Mouse (Mus musculus): Measurements from ENCODE around the gene Atp6v0e2. TPM values are rescaled to one million over a fixed set of nuclear protein-coding genes. Genes with fewer than 3 reads are reported as not detected.

The Atp6v0e2 gene
- 78.6 and 88.3 TPM in 2 replicates for polyA plus RNA-seq (2016; fragmentation: Nextera tagmentation; extraction: Ambion mirVana)

DNA sequence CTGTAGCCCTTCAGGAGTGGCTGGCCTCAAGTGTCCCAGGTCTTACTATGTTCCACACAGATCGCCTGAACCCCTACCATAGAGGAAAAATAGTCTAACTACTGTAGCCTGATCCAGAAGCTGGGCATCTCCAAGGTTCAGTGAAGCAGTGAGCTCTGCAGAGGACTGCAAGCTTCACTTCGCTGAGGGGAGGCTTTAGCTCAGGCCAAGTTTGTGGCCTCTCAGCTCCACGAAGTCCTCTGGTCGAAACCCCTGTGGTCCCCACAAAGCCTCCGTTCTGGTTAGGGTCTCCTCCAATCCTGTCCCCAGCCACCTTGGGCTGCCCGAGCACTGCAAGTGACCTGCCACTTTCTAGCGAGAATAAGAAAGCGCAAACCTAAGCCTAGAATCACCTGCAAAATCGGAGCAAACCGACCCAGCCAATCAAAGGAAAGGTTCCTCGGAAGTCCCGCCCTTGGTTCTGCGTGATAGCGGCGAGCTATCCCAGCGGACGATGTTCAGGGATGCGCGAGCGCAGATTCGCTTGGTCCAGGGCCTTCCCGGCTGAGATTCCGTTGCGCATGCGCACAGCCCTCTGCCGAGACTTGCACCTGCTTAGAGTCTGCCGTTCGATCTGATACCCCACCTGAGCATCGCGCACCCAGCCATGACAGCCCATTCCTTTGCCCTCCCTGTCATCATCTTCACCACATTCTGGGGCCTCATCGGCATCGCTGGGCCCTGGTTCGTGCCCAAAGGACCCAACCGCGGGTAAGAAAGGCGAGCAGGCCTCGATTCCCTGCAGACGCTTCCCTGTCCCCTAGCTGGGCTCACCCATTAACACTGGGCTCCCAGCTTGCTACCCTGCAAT lies at the start of gene Atp6v0e2:
Gene Atp6v0e2 (plus strand): TSS at position 511 of the 850 bp plus-strand sequence.
- peak within 1 kb of the TSS; percentile 58 for H3K4me3 ChIP-seq (replicated peaks)
- no peaks in the 10 kb centered on the region for H3K9me3 ChIP-seq
- H3K27ac ChIP-seq: peak within 1 kb of the TSS; percentile 70
- peak within 1 kb of the TSS; percentile 88 for H3K4me2 ChIP-seq
- H3K27me3 ChIP-seq: no peaks in the 10 kb centered on the region
- H3K9ac ChIP-seq: peak within 1 kb of the TSS; percentile 82
- H3K36me3 ChIP-seq (replicated peaks): peaks cover 17% of the 10 kb centered on the region
- 3% methylated on average over 38 of the region's 38 CpGs for WGBS
- peak; percentile 95 for ATAC-seq (ENCODE audit: low FRiP score)
- H3K4me1 ChIP-seq: peaks cover 23% of the 10 kb centered on the region

DNA sequence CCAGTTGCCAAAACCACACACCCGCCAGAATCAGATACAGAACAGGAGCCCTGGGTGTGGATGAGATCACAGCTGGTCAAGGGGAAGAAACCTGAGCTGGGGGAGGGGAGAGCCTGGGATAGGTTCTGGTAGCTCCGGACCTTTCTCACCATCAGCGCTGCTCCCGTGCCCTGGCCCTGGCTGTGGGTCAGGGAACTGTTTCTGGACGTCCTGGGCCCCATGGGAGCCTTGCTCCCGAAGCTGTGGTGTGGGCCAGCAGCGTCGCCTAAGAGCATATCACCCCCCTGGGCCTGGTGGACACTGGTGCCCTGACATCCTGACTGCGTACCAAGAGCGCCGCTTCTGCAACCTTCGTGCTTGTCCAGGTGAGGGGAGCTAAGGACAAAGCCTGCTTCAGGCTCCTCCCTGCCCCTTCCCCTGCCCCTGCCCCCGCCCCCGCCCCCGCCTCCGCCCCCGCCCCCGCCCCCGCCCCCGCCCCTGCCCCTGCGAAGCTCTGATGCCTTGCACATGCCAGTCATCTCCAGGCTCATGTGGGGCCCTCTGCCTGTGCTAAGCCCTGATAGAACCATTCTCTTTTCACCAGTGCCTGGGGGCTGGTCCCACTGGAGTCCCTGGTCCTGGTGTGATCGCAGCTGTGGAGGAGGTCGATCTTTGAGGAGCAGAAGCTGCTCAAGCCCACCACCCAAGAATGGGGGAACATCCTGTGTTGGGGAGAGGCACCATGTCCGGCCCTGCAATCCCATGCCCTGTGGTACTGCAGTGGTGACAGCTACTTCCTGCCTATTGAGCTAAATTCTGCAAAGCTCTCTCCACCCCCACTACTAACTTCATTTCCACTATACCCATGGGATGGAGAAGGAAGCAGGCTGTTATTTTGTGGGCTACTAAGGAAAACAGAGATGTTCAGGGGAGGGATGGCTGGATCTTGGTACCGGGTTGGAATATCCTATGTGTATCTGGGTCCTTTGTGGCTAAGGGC lies 49.4 kb upstream of the Atp6v0e2 start:
- Histone ChIP-seq H3K4me1 (peaks cover 15% of the 10 kb centered on the region), H3K4me3 (replicated peaks) (peak overlapping the region; percentile 16), H3K9ac (no peak overlapping the region), H3K9me3 (no peaks in the 10 kb centered on the region), H3K4me2 (peak overlapping the region; percentile 47), H3K36me3 (replicated peaks) (no peaks in the 10 kb centered on the region), H3K27me3 (no peaks in the 10 kb centered on the region; the same call in 1 of the 2 replicates), H3K27ac (no peak overlapping the region)
- peak; percentile 23; the same call in 1 of the 2 replicates for ATAC-seq (ENCODE audit: low FRiP score)
- WGBS: 15% methylated on average over 20 of the region's 25 CpGs

DNA sequence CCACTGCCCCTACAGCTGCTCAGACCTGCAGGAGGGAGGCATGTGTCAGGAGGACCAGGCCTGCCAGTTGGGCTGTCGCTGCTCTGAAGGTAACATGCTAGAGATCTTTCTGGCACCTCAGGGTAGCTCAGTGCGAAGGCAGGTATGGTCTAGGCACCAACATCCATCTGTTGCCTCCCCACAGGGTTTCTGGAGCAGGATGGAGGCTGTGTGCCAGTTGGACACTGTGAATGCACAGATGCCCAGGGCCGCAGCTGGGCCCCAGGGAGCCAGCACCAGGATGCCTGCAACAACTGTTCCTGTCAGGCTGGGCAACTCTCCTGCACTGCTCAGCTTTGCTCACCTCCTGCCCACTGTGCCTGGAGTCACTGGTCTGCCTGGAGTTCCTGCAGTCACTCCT lies 47.7 kb upstream of the Atp6v0e2 start:
- no peaks in the 10 kb centered on the region for H3K9me3 ChIP-seq
- peaks cover 15% of the 10 kb centered on the region for H3K4me1 ChIP-seq
- H3K27ac ChIP-seq: no peak overlapping the region
- WGBS: 93% methylated on average over 3 of the region's 3 CpGs
- H3K4me3 ChIP-seq (replicated peaks): no peak overlapping the region
- ATAC-seq (ENCODE audit: low FRiP score): no peak
- H3K27me3 ChIP-seq: peaks cover 6% of the 10 kb centered on the region; the same call in 1 of the 2 replicates
- no peak overlapping the region for H3K4me2 ChIP-seq
- no peaks in the 10 kb centered on the region for H3K36me3 ChIP-seq (replicated peaks)
- no peak overlapping the region for H3K9ac ChIP-seq

DNA sequence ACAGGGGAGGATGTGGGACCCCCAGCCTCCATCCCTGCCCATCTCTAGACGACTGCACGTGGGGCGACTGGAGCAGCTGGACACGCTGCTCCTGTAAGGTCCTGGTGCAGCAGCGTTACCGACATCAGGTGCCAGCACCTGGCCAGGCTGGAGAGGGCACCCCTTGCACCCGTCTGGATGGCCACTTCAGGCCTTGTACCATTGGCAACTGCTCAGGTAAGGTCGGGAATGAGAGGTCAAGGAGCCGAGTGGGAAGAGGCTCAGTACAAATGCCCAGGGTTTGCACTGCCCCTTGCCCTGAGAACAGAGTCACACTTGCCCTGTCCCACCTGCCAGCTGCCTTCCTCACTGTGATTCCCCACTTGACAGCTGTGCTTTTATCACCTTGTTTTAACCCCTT lies 46.1 kb upstream of the Atp6v0e2 start:
- Histone ChIP-seq H3K9ac (no peak overlapping the region), H3K4me2 (no peak overlapping the region), H3K9me3 (no peaks in the 10 kb centered on the region), H3K4me1 (peaks cover 11% of the 10 kb centered on the region), H3K36me3 (replicated peaks) (no peaks in the 10 kb centered on the region), H3K27ac (no peak overlapping the region), H3K27me3 (peaks cover 6% of the 10 kb centered on the region; the same call in 1 of the 2 replicates), H3K4me3 (replicated peaks) (no peak overlapping the region)
- 80% methylated on average over 9 of the region's 9 CpGs for WGBS
- no peak for ATAC-seq (ENCODE audit: low FRiP score)

DNA sequence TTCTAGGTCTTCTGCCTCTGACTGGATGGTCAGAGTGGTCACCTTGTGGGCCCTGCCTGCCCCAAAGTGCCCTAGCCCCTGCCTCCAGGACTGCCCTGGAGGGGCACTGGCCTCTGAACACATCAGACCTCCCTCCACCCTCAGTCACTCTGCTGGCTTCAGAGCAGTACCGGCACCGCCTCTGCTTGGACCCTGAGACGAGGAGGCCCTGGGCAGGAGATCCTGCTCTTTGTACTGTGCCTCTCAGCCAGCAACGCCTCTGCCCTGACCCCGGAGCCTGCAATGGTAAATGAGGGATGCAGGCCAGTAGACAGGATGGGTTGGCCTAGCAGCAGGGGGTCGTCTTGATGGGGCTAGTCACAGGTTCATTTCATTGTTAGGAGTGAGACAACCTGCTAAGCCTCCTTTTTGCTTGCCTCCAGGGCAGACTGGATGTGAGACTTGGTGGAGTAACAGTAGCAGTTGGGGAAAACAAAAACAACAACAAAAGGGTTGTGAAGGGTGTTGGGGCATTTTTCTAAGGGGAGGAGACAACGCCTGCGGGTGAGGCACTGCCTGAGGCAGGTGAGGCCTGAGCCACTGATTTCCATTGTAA lies 44.2 kb upstream of the Atp6v0e2 start:
- WGBS: 5% methylated on average over 8 of the region's 8 CpGs
- no peaks in the 10 kb centered on the region for H3K9me3 ChIP-seq
- H3K27ac ChIP-seq: no peak overlapping the region
- H3K27me3 ChIP-seq: peaks cover 6% of the 10 kb centered on the region; the same call in 1 of the 2 replicates
- H3K4me1 ChIP-seq: peaks cover 2% of the 10 kb centered on the region
- H3K36me3 ChIP-seq (replicated peaks): no peaks in the 10 kb centered on the region
- ATAC-seq (ENCODE audit: low FRiP score): no peak
- no peak overlapping the region for H3K9ac ChIP-seq
- no peak overlapping the region for H3K4me3 ChIP-seq (replicated peaks)
- H3K4me2 ChIP-seq: no peak overlapping the region

DNA sequence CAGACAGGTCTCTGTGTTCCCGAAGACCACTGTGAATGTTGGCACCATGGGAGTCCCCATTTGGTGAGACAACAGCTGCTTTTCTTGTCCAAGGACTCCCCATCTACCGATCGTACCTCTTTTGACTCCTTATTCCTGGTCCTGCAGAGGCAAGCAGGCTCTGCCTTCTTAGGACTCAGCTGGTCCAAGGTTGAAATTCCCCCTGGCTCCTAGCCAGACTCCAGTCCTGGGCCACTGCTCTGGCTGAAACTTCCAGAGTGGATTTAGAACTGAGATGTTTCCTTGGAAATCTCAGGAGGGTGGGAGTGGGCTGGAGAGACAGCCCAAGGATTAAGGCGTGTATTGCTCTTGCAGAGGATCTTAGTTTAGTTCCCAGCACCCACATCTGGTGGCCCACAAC lies 39.9 kb upstream of the Atp6v0e2 start:
- no peaks in the 10 kb centered on the region for H3K4me1 ChIP-seq
- no peak overlapping the region for H3K27ac ChIP-seq
- H3K27me3 ChIP-seq: 0 out of 2 replicates have a peak, but pooled peaks cover 6% of the 10 kb centered on the region
- H3K4me3 ChIP-seq (replicated peaks): no peak overlapping the region
- no peaks in the 10 kb centered on the region for H3K9me3 ChIP-seq
- H3K36me3 ChIP-seq (replicated peaks): no peaks in the 10 kb centered on the region
- no peak overlapping the region for H3K9ac ChIP-seq
- 79% methylated on average over 4 of the region's 4 CpGs for WGBS
- H3K4me2 ChIP-seq: no peak overlapping the region
- no peak for ATAC-seq (ENCODE audit: low FRiP score)

DNA sequence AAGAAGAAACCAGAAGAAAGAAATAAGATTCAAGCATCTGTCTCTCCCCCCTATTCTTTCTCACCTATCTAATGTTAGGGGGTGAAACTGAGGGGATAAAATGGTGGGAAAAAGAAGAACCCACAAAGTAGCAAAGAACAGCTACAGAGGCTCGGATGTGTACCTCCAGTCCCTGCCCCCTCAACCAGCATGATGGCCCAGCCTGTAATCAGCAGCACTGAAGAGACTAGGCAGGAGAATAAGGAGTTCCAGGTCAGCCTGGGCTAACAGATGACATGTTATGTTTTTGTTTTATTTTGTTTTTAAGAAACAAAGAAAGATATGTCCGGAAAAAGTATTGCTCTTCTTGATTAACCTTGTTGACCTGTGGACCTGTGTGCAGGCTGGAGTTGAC lies 33.6 kb upstream of the Atp6v0e2 start:
- WGBS: 12% methylated on average over 2 of the region's 2 CpGs
- H3K27me3 ChIP-seq: no peaks in the 10 kb centered on the region
- H3K4me2 ChIP-seq: no peak overlapping the region
- H3K4me1 ChIP-seq: peaks cover 12% of the 10 kb centered on the region
- no peak overlapping the region for H3K27ac ChIP-seq
- peak overlapping the region; percentile 65; the same call in 1 of the 2 replicates for H3K4me3 ChIP-seq (replicated peaks)
- no peaks in the 10 kb centered on the region for H3K9me3 ChIP-seq
- peak; percentile 72 for ATAC-seq (ENCODE audit: low FRiP score)
- no peak overlapping the region for H3K9ac ChIP-seq
- no peaks in the 10 kb centered on the region for H3K36me3 ChIP-seq (replicated peaks)

DNA sequence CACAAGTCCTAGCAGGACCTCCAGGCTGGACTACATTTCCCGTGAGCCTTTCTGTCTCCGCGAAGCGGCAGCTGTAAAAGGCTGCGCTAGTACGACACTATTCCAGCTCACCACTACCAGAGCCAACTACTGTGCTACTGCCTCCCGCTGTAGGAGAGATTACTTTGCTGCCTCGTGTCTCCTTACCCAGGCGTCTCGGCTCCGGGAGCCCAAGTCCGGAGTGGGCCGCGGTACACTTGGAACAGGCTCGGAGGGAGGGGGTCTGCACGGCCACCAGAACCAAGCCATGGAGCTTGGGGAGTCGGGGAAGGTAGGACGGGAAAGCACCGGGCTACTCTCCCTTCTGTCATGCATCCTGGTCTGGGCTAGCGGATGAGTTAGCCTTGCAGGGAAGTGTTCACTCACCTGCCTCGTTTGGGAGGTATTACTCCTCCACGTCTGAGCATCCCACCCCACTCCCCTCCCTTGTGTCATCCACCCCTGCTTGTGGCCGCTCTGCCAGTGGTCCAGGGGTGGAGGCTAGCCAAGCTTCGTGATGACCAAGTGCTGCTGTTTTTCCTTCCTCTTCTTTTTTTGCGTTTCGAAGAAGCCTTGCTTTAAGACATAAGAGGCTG lies 33.1 kb upstream of the Atp6v0e2 start:
- WGBS: under 1% methylated on average over 26 of the region's 26 CpGs
- Histone ChIP-seq H3K4me2 (peak overlapping the region; percentile 93), H3K27ac (0 out of 2 replicates have a peak overlapping the region, but pooled peaks have one; percentile 42), H3K9me3 (no peaks in the 10 kb centered on the region), H3K4me3 (replicated peaks) (peak overlapping the region; percentile 65), H3K4me1 (peaks cover 12% of the 10 kb centered on the region), H3K9ac (peak overlapping the region; percentile 65), H3K27me3 (no peaks in the 10 kb centered on the region), H3K36me3 (replicated peaks) (0 out of 2 replicates have a peak, but pooled peaks cover 3% of the 10 kb centered on the region)
- ATAC-seq (ENCODE audit: low FRiP score): peak; percentile 96

DNA sequence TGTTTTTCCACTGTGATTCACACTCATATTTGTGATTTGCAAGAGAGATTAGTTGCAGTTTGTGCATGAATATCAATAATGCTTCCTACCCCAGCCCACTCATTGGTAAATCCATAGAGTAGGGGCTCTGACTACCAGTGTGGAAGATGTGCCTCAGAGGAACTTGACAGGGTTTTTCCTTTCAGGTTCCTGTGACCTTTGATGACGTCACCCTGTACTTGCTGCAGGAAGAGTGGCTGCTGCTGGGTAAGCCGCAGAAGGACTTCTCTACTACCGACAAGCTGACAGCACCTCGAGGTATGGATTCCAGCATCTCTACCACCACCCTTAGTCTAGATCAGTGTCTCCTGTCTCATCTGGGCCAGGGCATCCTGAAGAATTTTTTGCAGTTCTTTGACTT lies 29.3 kb upstream of the Atp6v0e2 start:
- ATAC-seq (ENCODE audit: low FRiP score): no peak
- H3K4me2 ChIP-seq: no peak overlapping the region
- H3K9ac ChIP-seq: no peak overlapping the region
- H3K4me1 ChIP-seq: peaks cover 12% of the 10 kb centered on the region
- H3K27ac ChIP-seq: no peak overlapping the region
- peaks cover 18% of the 10 kb centered on the region for H3K36me3 ChIP-seq (replicated peaks)
- no peaks in the 10 kb centered on the region for H3K27me3 ChIP-seq
- no peak overlapping the region for H3K4me3 ChIP-seq (replicated peaks)
- no peaks in the 10 kb centered on the region for H3K9me3 ChIP-seq
- 84% methylated on average over 4 of the region's 4 CpGs for WGBS

DNA sequence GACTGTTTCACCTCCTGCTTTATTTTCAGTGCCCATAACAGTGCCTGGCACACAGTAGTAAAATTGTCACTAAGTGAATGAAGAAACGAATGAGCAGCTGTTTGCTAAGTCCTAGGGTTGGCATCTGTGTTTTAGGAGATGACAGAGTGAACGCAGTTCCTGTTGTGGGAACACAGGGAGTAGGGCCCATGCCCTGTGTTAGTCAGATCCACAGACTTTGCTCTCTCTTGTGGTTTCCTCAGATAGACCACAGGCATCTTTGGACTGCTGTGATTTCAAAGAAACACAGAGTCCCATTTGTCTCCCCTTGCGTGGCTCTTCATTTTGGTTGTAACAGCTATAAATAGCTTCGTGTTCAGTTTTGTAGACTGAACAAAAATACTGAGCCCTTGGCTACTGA lies 27.0 kb upstream of the Atp6v0e2 start:
- peaks cover 3% of the 10 kb centered on the region; the same call in 1 of the 2 replicates for H3K4me1 ChIP-seq
- H3K36me3 ChIP-seq (replicated peaks): peaks cover 33% of the 10 kb centered on the region
- no peaks in the 10 kb centered on the region for H3K9me3 ChIP-seq
- no peak overlapping the region for H3K9ac ChIP-seq
- H3K27me3 ChIP-seq: no peaks in the 10 kb centered on the region
- no peak for ATAC-seq (ENCODE audit: low FRiP score)
- 87% methylated on average over 4 of the region's 4 CpGs for WGBS
- H3K4me3 ChIP-seq (replicated peaks): no peak overlapping the region
- no peak overlapping the region for H3K4me2 ChIP-seq
- H3K27ac ChIP-seq: no peak overlapping the region

DNA sequence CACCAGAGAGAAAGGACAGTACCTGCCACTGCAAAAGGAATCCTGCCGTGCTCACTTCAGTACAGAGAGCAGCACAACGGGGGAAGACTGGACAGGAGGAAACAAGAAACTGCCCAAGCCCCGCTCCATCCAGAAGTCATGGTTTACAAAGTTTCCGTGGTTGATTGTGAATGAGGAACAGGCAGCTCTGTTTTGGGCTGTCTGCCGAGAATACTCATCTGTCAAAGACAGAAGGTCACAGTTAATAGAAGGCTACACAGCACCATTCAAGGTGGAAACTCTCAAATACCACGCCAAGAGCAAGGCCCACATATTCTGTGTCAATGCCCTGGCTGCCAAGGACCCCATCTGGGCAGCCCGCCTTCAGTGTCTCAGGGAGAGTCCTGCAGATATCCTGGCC lies 25.6 kb upstream of the Atp6v0e2 start:
- no peaks in the 10 kb centered on the region for H3K9me3 ChIP-seq
- no peaks in the 10 kb centered on the region for H3K4me1 ChIP-seq
- peaks cover 48% of the 10 kb centered on the region for H3K36me3 ChIP-seq (replicated peaks)
- ATAC-seq (ENCODE audit: low FRiP score): no peak
- 86% methylated on average over 7 of the region's 7 CpGs for WGBS
- no peak overlapping the region for H3K4me2 ChIP-seq
- no peak overlapping the region for H3K27ac ChIP-seq
- no peak overlapping the region for H3K4me3 ChIP-seq (replicated peaks)
- no peak overlapping the region for H3K9ac ChIP-seq
- no peaks in the 10 kb centered on the region for H3K27me3 ChIP-seq

Data from forebrain, embryonic 12.5 days (tissue).